Mouse (Mus musculus): Measurements from ENCODE around the gene Bmyc.
"Not testable (repeated sequence)": the region's sequence is repeated elsewhere in the genome, so short reads cannot be mapped to it uniquely, and the experiment has no call there.

DNA sequence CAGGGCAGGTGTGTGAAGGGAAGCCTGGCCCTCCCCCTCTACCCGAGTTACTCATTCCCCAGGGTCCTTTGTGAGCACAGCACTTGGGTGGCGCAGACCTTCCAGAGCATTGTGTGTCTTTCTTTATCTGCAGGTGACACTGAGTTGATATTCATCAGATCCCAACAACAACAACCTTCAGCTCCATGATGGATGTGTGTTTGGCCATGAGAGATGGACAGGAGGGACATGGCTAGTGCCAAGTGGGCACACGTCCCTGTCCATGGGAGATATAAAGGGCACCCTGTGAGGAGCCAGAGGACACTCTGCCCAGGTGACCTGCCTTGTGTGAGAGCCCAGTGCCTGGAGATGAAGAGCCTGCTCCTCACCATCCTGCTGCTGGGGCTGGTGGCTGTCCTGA, 6.8 kb upstream of the Bmyc start, which contains the start of gene Obp2a:
- not testable (repeated sequence) for TF ChIP-seq CTCF (IDR thresholded peaks at IDR 0.05); POLR2A (IDR thresholded peaks at IDR 0.05; ENCODE audit: insufficient read depth, low read depth, low read length)

All from heart, adult 2 months (tissue).